Mouse (Mus musculus): ENCODE results near the gene Atp5b.
"Not testable (repeated sequence)": the region's sequence is repeated elsewhere in the genome, so short reads cannot be mapped to it uniquely, and the experiment has no call there.

Atp5b gene

DNA sequence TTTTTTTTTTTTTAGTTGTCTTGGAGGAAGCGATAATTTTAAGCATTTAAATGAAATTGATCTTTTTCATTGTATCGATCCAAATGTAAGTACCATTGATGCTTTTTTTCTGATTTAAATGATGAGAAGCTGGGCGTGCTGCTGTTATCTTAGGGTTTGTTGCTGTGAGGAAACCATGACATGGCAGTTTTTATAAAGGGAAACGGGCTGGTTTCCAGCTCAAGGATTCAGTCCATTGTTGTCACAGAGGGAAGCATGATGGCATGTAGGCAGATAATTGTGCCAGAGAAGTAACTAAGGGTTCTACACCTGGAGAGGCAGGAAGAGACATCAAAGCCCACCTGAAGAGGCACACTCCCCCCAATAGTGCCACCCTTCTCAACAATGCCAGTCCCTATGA is 13.9 kb upstream of the Atp5b start:
- DNase-seq (ENCODE audit: low spot score in 2 of 2): no peak

DNA sequence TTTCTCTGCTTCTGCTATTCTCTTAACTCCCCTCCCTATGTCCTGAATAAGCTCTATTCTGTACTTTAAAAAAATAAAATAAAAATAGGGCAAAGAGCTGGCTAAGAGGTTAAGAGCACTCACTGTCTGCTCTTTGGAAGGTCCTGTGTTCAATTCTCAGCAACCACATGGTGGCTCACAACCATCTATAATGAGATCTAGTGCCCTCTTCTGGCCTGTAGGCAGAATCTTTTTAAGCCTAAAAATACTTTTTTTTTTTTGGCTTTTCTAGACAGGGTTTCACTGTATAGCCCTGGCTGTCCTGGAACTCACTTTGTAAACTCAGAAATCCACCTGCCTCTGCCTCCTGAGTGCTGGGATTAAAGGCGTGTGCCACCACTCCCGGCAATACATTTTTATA is 12.6 kb upstream of the Atp5b start:
- DNase-seq (ENCODE audit: low spot score in 2 of 2): not testable (repeated sequence)

DNA sequence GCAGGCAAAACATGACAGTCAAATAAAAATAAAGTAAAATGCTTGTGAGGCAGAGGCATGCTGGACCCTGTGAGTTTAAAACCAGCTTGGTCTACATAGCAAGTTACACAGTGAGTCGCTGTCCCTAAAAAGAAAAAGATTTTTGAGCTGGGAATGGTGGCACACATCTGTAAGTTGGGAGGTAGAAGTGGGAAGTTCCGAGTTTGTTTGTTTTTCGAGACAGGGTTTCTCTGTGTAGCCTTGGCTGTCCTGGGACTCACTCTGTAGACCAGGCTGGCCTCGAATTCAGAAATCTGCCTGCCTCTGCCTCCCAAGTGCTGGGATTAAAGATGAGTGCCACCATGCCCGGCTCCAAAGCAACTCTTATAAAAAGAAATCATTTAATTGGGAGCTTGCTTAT is 4.8 kb upstream of the Atp5b start:
- DNase-seq (ENCODE audit: low spot score in 2 of 2): not testable (repeated sequence)

DNA sequence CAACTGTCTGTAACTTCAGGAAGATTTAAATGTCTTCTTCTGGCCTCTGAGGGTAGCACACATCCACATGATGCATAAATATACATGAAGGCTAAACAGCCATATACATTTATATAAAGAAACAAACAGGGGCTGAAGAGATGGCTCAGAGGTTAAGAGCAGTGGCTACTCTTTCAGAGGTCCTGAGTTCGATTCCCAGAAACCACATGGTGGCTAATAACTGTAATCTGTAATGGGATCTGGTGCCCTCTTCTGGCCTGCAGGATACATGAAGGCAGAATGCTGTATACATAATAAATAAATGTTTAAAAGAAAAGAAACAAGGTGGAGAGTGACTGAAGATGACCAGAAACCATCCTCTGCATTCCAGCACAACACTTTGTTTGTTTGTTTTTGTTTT is 2.6 kb upstream of the Atp5b start:
- DNase-seq (ENCODE audit: low spot score in 2 of 2): peak in 1 of 2 experiments; percentile 23

DNA sequence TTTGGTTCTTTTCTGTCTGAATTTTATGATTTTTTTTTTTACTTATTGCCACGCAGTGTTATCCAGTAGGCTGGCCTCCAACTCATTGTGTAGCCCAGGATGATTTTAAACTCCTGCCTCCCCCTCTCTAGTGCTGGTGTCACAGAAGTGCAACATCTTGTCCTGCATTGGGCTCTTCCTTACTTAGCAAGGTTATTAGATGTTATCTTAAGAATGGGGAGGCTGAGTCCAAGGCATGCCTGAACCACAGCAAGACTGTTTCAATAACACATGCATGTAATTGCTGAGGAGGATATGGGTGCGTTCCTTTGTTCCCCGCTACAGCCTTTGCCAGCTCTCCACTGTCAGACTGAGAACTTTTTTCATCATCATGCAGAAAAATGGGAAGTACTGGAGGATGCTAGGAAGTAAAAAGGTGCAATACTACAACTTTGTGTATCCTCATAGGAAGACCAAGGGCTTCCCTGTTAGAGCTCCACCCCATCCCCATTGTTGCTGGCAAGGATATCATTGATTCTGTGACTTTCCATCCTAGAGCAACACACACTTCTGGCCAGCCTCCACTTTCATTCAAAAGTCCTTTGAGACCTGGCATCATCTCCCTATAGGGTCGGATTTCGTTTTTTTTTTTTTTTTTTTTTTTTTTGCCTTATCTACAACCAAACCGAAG is 1.1 kb upstream of the Atp5b start:
- DNase-seq (ENCODE audit: low spot score in 2 of 2): no peak

DNA sequence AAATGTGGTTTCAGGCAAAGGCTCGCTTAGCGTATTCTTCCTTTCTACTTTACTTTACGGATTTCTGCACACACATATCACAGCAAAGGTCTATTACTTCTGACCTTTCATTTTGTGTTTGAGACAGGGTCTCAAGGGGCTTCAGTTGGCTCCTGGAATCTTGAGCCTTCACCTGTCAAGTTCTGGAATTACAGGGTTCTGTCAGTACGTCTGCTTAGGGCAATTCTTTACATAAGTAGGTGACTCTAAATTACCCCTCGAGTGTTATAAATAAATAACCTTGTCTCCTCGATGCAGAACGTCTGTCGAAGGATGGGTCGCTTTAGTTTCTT is 630 bp upstream of the Atp5b start:
- DNase-seq (ENCODE audit: low spot score in 2 of 2): no peak

DNA sequence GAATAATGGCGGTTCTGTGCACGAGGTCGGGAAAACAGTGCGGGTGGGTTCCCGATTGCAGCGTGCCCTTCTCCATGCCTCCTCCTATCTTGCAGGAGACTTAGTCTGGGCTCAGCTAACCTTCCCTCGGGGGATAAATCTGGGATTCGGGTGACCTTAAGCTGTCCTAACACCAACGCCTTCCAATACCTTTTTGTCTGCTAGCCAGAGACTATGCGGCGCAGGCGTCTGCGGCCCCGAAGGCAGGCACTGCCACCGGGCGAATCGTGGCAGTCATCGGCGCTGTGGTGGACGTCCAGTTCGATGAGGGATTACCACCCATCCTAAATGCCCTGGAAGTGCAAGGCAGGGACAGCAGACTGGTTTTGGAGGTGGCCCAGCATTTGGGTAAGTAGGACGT is 615 bp downstream of the Atp5b start:
- peak; percentile 23 to 30 for DNase-seq (ENCODE audit: low spot score in 2 of 2)

DNA sequence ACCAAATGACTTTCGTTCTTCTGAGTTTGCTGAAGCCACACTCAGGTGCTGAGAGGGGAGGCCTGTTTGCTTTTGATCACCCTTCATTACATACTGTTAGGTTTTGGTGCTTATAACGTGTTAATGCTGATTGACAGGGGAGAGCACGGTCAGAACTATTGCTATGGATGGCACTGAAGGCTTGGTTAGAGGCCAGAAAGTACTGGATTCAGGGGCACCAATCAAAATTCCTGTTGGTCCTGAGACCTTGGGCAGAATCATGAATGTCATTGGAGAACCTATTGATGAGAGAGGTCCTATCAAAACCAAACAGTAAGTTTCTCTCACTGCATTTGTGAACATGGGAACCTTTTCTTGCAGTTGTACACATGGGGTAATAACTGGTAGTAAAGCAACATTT is 1.1 kb downstream of the Atp5b start:
- DNase-seq (ENCODE audit: low spot score in 2 of 2): no peak

DNA sequence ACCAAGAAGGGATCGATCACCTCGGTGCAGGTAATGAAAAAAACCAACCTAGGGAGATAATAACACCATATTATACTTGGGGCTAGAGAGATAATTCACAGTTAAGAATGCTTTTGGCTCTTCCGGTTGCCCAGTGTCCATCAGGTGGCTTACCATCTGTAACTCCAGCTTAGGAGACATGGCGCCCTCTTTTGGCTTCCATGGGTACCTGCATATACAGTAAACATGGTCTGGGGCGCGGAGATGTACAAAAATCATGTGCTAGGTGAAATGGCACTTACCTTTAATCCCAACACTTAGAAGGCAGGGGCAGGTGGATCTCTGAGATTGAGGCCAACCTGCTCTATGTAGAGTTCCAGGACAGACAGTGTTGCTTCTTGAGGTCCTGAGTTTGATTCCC is 3.3 kb downstream of the Atp5b start:
- peak in 1 of 2 experiments; percentile 23 for DNase-seq (ENCODE audit: low spot score in 2 of 2)

DNA sequence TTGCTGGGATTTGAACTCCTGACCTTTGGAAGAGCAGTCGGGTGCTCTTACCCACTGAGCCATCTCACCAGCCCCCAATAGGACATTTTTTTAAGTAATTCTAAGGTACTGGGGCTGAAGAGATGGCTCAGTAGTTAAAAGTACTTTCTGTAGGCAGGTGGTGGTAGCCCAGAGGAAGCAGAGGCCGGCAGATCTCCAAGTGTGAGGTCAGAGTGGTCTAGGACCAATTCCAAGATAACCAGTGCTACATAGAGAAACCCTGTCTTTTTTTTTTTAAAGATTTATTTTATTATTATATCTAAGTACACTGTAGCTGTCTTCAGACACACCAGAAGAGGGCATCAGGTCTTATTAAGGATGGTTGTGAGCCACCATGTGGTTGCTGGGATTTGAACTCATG is 4.1 kb downstream of the Atp5b start:
- DNase-seq (ENCODE audit: low spot score in 2 of 2): not testable (repeated sequence)

DNA sequence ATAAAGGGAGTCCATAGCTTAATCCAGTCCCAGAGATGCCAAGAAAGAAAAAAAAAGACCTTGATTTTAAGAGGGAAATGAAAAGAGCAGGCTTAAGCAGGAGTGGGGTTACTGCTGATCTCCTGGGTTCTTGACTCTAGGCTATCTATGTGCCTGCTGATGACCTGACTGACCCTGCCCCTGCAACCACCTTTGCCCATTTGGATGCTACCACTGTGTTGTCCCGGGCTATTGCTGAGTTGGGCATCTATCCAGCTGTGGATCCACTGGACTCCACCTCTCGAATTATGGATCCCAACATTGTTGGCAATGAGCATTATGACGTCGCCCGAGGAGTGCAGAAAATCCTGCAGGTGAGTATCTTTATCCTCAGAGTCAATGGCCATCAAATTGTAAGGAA is 5.1 kb downstream of the Atp5b start:
- DNase-seq (ENCODE audit: low spot score in 2 of 2): no peak

DNA sequence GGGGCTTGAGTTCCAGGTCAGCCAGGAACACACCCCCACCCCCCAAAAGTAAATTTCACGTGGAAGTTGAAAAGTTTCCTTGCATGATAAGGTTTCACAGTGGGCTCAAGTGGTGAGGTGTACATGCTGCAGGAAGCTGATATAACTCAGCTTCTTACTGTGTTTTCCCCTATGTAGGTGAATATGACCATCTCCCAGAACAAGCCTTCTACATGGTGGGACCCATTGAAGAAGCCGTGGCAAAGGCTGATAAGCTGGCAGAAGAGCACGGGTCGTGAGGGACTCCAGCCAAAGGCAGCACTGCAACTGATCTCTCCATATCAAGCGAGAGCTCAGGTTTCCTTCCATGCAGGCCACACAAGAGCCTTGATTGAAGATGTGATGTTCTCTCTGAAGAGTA is 6.8 kb downstream of the Atp5b start:
- no peak for DNase-seq (ENCODE audit: low spot score in 2 of 2)

DNA sequence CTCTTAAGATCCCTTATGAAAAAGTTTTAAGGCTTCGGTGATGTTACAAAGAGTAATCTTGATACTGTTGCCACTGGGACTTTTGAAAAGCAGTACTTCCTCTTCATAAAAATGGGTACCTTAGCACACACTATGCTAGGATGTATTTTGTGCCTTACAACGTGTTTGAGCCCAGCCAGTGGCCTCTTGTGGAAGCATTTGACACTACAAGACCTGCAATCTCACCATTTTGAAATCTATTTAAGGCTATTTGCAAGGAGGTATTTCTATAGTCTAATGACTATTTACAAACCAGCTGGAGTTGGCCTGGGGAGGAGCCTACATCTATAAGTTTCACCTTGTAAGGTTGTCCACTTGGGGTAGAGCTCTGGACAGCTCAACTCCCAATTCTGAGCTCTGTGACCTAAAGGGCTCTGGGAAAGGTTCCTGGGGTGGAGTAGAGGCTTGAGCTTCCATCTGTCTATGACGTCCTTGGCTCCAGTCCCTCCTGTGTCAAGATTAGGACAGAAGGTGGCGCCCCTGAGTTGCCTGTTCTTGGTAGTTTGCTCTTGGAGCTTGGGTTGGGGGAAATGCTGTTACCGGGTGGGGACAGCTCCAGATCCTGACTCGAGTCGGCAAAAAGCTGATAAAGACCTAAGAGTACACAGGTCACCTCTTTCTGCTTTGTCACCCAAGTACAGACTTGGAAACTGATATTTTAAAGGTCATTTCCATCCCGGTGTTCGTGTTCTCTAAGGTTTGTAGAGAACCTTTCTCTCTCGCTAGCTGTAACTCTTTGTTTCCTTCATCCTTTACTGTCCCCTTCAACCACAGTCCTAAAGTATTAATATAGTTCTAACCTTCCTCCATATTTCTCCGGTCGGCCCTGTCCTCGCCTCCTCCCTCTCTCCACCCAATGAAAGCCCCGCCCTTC is 7.8 kb downstream of the Atp5b start:
- DNase-seq (ENCODE audit: low spot score in 2 of 2): peak; percentile 80 to 86

DNA sequence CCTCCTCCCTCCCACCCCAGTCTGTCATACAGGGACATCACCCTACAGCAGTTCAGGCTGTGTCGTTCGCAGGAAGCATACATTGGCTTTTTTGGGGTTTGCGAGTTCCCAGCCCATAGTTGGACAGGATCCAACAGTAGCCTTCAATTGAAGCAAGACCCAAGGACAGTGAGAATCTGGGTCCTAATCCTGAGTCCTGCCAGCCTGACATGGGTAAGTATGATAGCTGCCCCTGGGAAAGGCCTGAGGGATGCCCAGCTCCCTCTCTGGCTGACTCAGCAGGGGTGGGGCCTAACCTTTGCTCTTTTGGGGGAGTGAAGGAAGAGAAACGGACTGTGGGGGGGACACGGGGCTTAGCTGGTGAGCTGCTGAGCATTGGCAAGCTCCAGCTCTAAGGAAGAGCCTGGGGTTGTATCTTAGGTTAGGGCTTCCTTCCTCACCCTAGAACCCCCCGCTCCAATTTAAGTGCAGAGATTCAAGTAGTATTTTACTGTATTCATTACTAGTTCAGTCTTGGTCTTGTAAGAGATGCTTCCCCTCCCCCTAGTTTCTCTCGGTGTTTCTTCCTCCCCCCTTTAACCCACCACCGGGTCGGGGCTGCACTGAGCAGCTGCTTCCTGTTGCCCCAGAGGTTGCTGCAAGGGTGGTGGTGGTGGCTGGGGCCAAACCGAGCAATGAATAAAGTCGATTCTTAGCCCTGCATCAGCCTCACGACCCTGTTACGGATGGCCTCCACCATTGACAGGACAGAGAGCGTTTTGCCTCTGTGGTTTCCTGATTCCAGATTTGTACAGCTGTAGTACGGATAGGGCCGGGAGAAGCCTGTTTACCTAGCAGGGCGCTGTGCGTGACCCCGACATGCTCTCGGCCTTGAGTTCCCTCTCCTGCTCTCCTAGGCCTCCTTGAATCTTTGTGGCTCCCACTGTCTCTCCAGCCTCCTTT is 8.8 kb downstream of the Atp5b start, which contains the start of gene Baz2a:
TSS of gene Baz2a (plus strand) at position 14 of the 942 bp plus-strand sequence.
- DNase-seq (ENCODE audit: low spot score in 2 of 2): peak; percentile 54 to 65

DNA sequence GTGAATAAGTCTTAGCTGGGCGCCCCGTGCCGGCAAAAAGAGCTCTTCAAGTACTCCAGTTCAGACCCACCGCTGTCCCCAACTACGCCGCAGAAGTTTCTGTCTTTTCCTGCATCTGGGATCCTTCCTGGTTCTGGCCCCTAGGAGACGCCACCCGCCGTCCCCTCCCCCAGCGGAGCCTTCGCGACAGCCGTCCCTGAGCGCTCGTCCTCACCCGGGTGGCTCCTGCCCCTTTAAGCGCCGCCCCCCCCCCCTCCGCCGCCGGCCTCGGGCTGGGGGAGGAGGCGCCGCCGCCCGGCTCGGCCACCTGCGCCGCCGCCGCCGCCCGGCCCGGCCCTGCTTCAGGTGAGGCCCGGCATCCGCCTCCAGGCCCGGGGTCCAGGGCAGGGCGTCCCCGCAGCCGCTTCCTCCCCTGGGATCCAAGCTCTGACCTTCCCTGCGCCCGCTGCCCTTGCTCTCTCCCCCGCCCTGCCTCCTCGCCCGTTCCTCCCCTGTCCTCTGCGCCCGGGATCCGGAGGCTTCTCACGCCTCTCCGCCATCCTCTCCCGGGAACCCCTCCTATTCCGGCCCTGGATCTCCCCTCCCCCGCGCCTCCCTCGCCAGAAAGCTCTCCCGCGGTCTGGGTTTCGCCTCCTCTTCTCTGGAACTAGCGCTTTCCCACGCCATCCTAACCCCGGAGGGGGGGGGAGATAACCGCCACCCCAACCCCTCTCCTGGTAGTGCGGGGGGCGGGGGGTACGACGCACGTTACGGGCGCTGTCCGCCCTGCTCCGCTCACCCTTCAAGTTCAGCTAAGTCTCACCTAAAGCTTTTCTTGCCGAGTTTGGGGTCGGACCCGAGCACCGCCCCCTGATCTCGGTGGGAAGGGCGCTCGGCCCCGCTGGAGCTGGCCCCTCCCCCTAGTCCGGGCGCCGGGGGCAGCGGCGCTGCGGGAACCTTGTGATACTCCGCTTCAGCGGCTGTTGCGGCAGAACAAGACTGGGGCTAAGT is 9.7 kb downstream of the Atp5b start:
- peak; percentile 68 to 80 for DNase-seq (ENCODE audit: low spot score in 2 of 2)

DNA sequence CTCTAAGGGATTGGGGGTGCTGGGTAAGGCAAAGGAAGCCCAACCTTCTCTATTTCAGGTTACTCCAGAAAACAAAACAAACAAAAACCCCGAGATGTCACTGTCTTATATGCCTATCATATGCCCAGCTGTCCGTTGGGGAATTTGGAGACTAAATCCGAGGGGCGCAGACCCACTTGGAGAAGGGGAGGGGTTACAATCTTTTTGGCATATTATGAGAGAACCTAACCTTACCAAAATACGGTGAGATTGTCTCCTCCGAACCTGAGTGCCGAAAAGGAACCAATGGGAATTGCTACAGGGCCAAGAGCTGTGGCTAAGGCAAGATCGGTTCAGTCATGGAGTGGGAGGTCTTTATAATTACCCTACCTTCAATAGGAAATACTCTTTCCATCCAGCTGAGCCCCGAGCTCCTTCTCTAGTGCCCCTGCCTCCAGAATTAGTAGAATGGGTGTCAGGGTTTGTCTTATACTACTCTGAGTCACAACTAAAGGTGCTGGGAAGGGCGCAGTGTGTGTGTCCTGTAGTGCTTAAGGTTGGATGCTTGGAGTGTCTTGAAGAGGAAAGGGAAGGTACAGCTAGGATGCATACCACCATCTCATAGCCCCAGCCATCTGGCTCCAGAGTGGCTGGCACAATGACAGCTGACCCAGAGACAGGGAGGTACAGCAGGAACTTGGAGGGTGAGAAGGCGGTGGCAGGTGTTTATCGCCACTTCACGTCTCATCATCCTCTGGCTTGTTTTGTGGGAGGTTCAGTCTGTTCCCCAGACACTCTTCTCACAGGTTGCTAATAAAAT is 10.6 kb downstream of the Atp5b start:
- peak; percentile 31 to 56 for DNase-seq (ENCODE audit: low spot score in 2 of 2)

DNA sequence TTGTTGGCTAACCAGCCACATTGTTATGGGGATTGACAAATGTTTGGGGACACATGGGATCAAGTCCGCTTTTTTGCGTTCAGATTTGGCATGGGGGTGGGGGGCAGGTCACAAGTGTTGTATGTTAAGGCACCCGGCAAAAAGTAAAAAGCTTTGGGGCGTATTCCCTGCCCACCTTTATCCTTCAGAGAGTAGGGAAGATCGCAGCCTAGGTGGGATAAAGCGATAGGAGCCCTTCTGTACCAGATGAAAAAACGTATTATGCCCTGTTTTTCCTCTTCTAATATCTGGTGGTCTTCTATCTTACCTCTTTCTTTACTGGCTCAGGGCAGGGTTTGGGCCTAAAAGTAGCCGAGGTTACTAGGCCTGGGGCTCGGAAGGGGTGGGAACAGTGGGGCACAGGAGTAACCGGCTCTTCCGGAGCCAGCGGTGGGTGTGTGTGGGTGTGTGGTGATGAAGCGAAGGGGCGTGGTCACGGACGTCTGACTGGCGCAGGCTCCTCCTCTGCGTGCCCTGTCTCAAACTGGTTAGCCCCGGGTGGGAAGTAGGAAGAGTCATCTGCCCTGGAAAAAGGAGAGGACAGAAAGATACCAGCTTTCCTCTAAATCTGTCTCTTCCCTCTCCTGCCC is 11.4 kb downstream of the Atp5b start:
- DNase-seq (ENCODE audit: low spot score in 2 of 2): peak; percentile 90

DNA sequence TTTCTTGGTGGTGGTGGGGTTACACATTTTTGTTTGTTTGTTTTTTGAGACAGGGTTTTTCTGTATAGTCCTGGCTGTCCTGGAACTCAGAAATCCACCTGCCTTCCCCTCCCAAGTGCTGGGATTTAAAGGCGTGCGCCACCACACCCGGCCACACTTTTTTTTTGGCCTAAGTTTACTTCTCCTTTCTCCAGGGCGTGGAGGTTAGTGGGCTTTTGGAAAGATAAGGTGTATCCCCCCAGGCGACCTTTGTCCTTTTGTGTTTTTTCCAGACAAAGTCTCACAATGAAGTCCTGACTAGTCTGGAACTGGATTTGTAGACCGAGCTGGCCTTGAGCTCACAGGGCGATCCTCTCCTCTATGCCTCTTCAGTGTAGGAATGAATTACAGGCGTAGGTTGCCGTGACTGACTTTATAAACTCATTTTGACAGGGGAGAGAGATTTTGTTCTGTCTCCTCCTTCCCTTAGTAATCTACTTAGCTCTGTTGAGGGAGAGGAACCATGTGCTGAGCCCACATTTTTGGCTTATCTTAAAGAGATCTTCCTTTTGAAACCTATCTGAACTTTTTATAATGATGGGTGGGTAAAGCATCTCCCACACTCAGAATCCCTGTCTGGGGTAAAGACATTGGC is 12.0 kb downstream of the Atp5b start:
- no peak for DNase-seq (ENCODE audit: low spot score in 2 of 2)

DNA sequence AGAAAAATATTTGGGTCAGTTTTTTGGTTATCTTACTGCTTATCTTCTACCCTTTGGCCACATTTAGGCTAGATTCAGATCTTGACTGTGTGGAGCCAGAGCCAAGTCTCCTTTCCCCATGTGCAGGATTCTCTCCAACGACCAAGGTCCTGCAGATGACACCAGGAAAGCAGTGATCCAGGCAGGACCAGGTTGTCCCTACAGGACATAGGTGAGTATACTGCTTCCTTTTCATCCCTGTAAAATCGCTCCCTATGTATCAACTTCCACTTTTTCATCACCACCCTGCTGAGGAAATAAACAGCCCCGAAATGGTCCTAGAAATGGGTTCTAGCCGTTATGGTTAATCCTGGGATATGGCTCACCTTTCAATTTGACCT is 13.2 kb downstream of the Atp5b start:
- no peak for DNase-seq (ENCODE audit: low spot score in 2 of 2)
